Mouse (Mus musculus) ES-Bruce4 (cell line): ENCODE measurements around the gene Sapcd2.
"Not testable (repeated sequence)": the region's sequence is repeated elsewhere in the genome, so short reads cannot be mapped to it uniquely, and the experiment has no call there.

ENCODE experiments used
- CTCF ChIP-seq: IDR thresholded peaks from one replicate; pipeline ENCODE4 v1.8.1; 2011; ENCODE audit warnings: low read depth, low read length
- POLR2A ChIP-seq: IDR thresholded peaks from one replicate; pipeline ENCODE4 v1.8.1; 2011; ENCODE audit warnings: low read length; ENCODE audit not compliant: insufficient read depth

DNA sequence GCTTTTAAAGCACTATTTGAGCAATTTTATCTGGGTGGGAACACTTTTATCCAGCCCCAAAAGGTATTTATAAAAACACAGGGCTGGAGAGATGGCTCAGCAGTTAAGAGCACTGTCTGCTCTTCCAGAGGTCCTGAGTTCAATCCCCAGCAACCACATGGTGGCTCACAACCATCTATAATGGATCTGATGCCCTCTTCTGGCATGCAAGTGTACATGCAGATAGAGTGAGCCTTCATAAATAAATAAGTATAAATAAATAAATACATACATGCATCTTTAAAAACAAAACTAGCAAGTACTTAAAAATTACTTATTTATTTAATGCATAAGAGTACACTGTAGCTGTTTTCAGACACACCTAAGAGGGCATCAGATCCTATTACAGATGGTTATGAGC, 41.3 kb downstream of the Sapcd2 start:
- not testable (repeated sequence) for TF ChIP-seq CTCF, POLR2A
